Mouse (Mus musculus) lung, adult 2 months (tissue): ENCODE results near the gene Olfr1412.

Source experiments
- CTCF ChIP-seq: fragments of 200-500 bp; IDR thresholded peaks from 2 replicates; pipeline ENCODE4 v1.5.1; 2011; ENCODE audit warnings: mild to moderate bottlenecking, low read length, control low read depth; ENCODE audit not compliant: insufficient read depth
- POLR2A ChIP-seq: fragments of 200-500 bp; IDR thresholded peaks from 2 replicates; pipeline ENCODE4 v1.6.1; 2011; ENCODE audit warnings: low read depth, mild to moderate bottlenecking, control low read depth, low read length, borderline replicate concordance; ENCODE audit errors: extremely low read depth

GRCm38 (mm10) chr1:92636015-92636414 lies 50.4 kb downstream of the Olfr1412 start:
- TF ChIP-seq POLR2A (no peak), CTCF (no peak)
